Mouse (Mus musculus) right cerebral cortex, adult 18-20 months (tissue): ENCODE measurements around the gene Eci1.

Experiments used
- DNase-seq: peaks from one replicate; pipeline ENCODE4 v3.0.0; 2022; ENCODE audit warnings: mixed read lengths

Gene Eci1

GRCm38 (mm10) chr17:24474557-24474956 is 48.1 kb downstream of the Eci1 start:
- DNase-seq: peak; percentile 58

GRCm38 (mm10) chr17:24475586-24475985 is 49.1 kb downstream of the Eci1 start:
- DNase-seq: no peak

- no peak for DNase-seq
These were observed 49.8 kb downstream of the Eci1 start for GRCm38 (mm10) chr17:24476022-24476776.

GRCm38 (mm10) chr17:24477053-24477984 is 50.9 kb downstream of the Eci1 start:
- no peak for DNase-seq

GRCm38 (mm10) chr17:24477985-24478600 is 51.7 kb downstream of the Eci1 start:
- no peak for DNase-seq

GRCm38 (mm10) chr17:24478663-24479380 is 52.4 kb downstream of the Eci1 start, which contains the start of gene Mlst8:
Gene Mlst8 (minus strand): TSS chr17:24479078.
- DNase-seq: peak; percentile 97

- DNase-seq: no peak
These were observed 53.0 kb downstream of the Eci1 start for GRCm38 (mm10) chr17:24479431-24479830.

GRCm38 (mm10) chr17:24480201-24480826 is 53.9 kb downstream of the Eci1 start:
- no peak for DNase-seq

GRCm38 (mm10) chr17:24481027-24481815 is 54.8 kb downstream of the Eci1 start:
- no peak for DNase-seq

GRCm38 (mm10) chr17:24483495-24483894 is 57.1 kb downstream of the Eci1 start:
- DNase-seq: no peak

- DNase-seq: peak; percentile 55
These were observed 58.8 kb downstream of the Eci1 start for GRCm38 (mm10) chr17:24485090-24485860.

GRCm38 (mm10) chr17:24488186-24488661 is 61.8 kb downstream of the Eci1 start, which contains the start of gene Caskin1:
Gene Caskin1 (plus strand): TSS chr17:24488601.
- DNase-seq: peak; percentile 72

GRCm38 (mm10) chr17:24488662-24489264 is 62.3 kb downstream of the Eci1 start:
- peak; percentile 49 for DNase-seq
